Mouse (Mus musculus) urinary bladder, postnatal 10 days (tissue): Measurements from ENCODE around the gene Arhgap24.

Source experiments
- DNase-seq: peaks from one replicate; pipeline ENCODE4 v3.0.0; 2022; ENCODE audit warnings: low spot score

The Arhgap24 gene

DNA sequence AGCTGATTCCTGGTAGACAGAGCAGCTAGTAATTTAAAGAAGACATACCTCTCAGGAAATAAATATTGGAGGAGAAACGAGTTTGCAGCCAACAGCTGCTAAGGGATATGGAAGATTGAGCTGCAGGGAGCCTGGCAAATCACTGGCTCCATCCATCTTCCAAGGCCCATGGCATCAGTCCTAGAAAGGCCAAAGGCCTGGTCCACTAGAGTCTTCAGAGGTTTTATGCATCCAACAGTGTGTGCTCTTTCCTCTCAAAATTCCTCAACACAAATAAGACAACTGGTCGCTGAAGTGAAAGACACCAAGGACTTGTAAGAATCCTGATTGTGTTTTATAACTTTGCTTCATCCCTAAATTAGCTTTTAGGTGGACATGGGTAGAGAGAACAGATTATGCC is 194.1 kb downstream of the Arhgap24 start:
- no peak for DNase-seq

DNA sequence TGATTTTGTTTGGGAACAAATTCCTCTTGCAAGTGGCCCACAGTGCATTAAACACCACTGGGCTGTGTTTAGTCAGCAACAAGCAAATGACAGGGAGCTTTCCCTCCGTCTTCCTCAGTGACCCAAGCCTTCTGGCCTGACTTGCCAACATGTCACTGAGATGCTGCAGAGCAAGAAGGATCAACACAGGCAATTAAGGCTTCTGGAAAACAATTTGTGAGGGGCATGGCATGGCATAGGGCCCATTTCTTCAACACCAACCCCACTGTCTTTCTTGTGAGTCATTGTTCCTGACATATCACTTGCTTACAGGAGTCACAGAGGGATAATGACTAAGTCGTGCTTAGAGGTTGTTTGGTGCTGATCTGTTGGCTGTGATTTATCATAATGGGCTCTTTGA is 196.0 kb downstream of the Arhgap24 start:
- no peak for DNase-seq

- DNase-seq: no peak
Measured at GRCm38 (mm10) chr5:102687673-102688072, 206.5 kb downstream of the Arhgap24 start.

DNA sequence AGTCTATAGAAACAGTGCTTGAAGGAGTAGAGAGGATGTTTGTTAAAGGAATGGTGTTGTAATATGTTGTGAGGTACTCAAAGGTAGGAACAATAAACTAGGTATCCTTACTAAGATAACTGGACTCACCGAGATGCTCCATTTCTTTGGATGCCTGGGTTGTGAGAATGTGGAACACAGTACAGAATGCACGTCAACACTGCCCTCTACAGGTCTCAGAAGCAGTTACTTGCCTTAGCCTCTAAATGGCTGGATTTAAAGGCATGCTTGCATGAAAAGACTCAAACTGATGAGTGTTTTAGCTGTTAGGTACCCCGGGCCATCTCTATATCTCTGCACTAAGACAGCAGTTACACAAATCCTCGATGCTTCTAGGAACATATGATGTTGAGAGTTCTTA is 211.3 kb downstream of the Arhgap24 start:
- no peak for DNase-seq

GRCm38 (mm10) chr5:102693192-102693591 is 212.0 kb downstream of the Arhgap24 start:
- DNase-seq: no peak

DNA sequence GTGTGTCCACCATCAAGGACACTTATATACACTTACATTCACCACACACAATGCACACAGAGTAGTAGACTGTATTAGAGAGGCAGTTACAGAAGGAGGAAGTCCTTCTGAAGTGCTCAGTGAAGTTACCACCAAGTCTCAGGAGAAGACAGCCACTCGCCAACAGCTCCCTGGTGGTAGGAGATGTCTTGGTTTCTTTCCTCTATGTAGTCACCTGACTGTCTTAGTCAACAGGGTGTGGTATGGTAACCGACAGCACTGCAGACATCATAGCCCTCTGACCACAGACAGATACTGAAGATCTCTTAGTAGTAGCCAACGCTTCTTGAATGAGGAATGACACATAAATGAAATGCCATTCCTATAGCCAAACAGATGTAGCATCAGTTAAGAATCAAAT is 212.7 kb downstream of the Arhgap24 start:
- DNase-seq: no peak

GRCm38 (mm10) chr5:102697784-102698183 is 216.6 kb downstream of the Arhgap24 start:
- DNase-seq: no peak

DNA sequence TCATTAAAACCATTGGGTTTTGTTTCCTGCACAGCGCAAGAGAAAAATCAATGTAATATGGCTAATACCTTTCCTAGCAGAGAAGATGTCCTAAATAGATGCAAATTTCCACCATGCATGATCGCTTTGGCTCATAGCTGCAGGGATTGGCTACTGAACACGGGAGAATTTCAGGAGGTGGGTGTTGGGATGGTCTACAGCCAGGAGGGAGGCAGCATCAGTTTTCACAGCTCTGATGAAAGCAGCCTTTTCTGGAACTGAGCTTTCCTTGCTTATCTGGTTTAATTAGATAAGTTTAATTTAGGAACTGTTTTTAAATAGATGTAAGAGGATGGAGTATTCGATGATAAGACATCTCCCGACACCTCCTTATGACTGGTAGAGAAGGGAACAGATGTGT is 217.2 kb downstream of the Arhgap24 start:
- DNase-seq: no peak

DNA sequence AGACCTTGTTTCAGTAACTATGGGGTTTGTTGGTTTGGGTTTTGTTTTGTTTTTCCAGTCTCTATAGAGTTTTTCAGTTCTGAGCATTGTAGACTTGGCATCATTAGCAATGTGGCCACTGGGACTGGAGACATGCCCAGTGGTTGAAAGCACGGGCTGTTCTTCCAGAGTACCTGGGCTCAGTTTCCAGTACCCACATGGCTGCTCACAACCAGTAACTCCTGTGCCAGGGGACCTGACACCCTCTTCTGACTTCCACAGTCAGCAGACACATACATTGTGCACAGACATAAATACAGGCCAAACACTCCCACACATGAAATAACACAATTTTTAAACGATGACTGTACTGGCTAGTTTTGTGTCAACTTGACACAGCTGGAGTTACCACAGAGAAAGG is 217.7 kb downstream of the Arhgap24 start:
- no peak for DNase-seq

DNA sequence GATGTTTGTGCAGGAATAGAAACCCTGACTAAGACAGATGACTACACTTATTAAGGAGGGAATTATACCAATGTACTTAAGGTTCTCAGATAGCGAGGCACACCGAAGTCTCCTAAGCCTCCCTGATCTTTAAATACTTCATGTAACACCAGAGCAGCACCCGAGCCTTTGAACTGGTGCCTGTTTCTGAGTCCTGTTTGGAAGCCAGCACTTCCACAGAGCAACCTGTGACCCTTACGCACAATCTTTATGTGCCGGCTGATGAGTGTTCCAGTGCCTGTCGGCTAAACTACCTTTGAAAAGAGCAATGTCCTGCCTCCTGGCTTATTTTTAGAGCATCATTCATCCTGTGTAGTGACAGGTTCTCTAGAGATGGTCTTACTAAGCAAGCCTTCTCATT is 221.4 kb downstream of the Arhgap24 start:
- no peak for DNase-seq

- DNase-seq: peak; percentile 36
Measured at GRCm38 (mm10) chr5:102703325-102704099, 222.3 kb downstream of the Arhgap24 start.

- no peak for DNase-seq
Measured at GRCm38 (mm10) chr5:102705170-102705569, 224.0 kb downstream of the Arhgap24 start.

DNA sequence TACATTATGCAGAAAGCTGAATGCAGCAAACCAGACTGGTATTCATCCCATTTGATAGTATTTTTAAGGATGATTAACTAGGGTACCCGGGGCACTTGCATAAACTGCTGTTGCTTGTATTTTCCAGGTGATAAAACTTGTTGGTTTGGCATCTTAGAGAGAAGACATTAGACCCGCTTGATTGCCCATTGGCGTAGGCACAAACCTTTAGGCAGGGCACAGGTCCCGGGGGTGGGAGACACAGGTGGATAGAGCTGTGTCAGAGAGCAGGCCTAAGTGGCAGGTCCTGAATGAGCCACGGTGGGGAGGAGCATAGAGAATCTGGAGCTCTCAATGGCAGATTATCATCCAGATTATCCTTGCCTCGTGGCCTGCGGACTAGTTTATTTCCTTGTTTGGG is 229.1 kb downstream of the Arhgap24 start:
- DNase-seq: no peak

DNA sequence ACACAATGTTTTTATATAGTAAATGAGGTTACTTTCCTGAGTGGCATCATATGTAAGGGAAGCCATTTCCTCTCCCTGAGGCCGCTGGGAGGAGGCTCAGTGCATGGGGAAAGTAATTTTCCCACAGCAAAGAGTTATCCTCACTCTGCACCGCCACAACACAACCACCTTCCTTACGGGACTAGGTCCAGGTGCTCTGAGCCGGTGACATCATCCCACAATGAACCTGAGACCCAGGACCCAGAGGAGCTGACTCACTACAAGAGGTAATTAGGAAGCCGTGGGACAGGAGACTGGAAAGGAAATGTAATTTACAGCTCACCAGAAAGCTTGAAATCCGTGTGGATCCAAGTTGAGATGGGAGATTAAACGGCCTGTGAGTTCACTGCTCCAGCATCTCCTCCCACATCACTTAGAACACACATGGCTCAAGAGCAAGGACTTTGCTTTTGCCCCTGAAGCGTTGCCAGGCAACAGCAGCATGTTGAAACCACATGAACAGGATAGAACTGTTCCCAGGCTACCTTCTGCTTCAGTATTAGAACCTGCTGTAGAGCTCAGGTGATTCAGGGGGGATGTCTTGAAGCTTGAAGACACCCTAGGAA is 238.3 kb downstream of the Arhgap24 start:
- no peak for DNase-seq

- no peak for DNase-seq
Measured at GRCm38 (mm10) chr5:102723558-102723957, 242.4 kb downstream of the Arhgap24 start.

- DNase-seq: no peak
Measured at GRCm38 (mm10) chr5:102724813-102725348, 243.7 kb downstream of the Arhgap24 start.

DNA sequence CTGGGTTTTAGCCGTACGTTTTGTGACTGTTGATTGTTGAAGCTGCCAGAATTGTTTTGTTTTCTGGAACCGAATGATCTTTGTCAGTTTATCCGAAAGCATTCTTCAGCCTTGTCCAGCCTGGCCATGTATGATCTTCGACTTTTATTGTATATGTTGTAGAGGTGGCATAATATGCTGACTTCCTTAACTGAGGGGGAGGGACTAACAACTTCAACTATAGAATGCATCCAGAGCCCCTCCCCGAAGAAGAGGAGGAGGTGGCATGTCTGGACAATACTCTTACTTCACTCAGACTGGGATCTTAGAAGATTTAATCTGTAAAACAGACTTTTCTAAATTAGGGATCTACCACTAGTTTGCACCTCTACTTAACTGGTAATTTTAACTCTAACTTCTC is 244.2 kb downstream of the Arhgap24 start:
- DNase-seq: no peak

DNA sequence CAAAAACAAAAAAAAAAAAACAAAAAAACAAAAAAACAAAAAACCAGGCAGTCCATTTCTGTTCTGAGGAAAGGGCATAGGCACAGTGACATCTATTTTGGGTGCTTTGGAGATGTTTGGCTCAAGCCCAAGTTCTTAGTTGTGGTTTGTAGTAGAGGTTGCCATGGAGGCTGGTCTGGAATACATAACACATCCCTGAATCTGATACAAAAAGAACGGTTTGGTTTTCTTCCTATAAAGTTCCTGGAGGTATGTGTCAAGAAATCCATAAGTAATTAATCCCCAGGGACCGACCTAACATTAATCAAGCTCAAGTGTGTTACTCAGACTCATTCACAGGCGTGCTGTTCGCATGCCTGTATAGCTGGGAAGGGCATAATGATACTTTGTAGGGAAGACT is 245.8 kb downstream of the Arhgap24 start:
- DNase-seq: no peak

DNA sequence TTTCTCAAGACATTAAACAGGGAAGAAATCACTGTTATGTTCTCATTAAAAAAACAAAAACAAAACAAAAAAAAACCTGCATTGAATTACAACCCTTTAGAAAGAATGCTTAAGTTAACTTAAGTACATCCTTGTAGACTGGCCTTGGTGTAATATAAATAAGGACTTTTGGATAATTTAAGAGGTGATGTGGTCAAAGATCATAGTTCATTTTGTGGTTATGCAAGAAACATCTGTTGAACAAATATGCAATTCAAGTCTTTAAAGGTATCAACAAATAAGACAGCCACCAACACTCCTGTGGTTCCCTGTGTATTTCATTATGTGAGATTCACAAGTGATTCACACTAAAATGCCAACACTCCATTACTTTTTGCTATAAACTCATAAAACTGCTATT is 247.3 kb downstream of the Arhgap24 start:
- no peak for DNase-seq

DNA sequence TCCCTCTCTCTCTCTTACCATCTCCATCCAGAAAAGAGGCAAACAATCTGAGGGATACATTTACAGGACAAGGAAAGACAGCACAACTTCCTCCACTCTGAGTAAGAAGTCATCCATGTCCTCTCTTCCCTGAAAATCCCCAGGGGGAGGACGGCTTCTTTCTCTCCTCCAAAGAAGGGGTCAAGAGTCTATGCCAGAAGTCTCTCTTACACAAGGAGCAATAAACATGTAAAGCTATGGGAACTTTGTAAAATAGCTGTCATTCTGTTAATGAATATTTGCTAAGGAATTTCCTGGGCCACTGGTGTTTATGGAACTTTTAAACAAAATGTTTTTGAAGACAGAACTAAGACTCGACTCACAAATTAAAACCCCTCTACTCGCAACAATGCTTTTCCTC is 248.3 kb downstream of the Arhgap24 start:
- DNase-seq: no peak

DNA sequence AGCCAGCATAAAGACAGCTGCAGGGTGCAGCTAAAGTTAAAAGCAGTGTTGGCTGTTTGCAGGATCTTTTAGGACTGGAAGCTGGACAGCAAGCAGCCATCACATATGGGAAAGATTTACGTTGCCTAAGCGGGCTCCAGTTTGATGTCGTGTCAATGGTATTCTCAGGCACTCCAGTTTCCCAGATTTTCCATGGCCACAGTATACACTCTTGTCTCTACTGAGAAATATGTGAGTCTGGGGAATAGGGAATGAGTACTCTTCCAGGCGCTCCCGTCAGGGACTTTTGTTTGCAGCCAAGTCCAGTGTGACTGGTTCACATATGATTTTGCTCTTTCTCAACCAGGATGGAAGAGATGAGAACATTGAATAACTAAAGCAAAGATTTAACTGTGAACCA is 254.9 kb downstream of the Arhgap24 start:
- no peak for DNase-seq

GRCm38 (mm10) chr5:102742554-102743255 is 261.5 kb downstream of the Arhgap24 start:
- DNase-seq: no peak

DNA sequence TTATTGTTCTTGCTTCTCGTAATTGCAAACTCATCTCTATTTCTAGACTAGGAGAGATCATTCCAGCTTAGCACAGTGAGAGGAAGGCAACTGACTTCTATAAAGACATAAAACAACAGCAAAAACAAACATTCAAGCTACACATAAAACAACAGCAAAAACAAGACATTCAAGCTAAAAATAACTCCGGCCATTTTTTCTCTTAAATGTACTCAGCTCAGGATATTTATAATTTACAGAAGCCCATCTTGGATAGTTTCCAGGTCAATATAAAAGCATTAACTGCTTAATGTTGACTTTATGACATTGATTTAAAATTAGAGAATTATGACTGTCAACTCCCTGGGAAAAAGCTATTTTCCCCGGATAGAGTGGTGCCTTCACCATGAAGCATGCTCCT is 262.2 kb downstream of the Arhgap24 start:
- DNase-seq: no peak
